Mouse (Mus musculus): Measurements from ENCODE around the gene Cog6. TPM values are rescaled to one million over a fixed set of nuclear protein-coding genes. Genes with fewer than 3 reads are reported as not detected.

Gene Cog6
- polyA plus RNA-seq, 1 experiment from 2014 or later, result 63.6 TPM

DNA sequence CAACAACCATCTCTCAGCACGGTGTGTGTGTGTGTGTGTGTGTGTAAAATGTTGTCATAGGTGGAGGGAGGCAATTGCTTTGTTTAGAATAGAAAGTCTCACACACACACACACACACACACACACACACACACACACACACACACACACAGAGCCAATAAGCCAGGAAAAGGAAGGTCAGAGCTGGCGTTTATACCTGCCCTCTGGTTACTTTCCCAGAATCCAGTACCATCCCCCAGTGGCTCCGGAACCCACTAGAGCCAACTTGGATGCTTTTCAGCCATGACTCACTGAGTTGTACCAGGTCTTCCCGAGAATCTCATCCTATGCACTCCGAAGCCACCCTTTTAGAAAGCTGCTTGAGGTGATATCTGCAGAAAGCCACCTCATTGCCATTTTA lies 78.6 kb downstream of the Cog6 start:
- Histone ChIP-seq H3K4me2 (no peak overlapping the region), H3K9ac (no peak overlapping the region), H3K4me1 (replicated peaks) (peaks cover 45% of the 10 kb centered on the region), H3K4me3 (no peak overlapping the region), H3K9me3 (replicated peaks) (no peaks in the 10 kb centered on the region), H3K27me3 (replicated peaks) (no peaks in the 10 kb centered on the region), H3K27ac (ENCODE audit: poor library complexity, severe bottlenecking) (no peak overlapping the region), H3K36me3 (no peaks in the 10 kb centered on the region)
- ATAC-seq (ENCODE audit: insufficient number of reproducible peaks, low FRiP score), result no peak
- WGBS, result 62% methylated on average over 5 of the region's 5 CpGs

DNA sequence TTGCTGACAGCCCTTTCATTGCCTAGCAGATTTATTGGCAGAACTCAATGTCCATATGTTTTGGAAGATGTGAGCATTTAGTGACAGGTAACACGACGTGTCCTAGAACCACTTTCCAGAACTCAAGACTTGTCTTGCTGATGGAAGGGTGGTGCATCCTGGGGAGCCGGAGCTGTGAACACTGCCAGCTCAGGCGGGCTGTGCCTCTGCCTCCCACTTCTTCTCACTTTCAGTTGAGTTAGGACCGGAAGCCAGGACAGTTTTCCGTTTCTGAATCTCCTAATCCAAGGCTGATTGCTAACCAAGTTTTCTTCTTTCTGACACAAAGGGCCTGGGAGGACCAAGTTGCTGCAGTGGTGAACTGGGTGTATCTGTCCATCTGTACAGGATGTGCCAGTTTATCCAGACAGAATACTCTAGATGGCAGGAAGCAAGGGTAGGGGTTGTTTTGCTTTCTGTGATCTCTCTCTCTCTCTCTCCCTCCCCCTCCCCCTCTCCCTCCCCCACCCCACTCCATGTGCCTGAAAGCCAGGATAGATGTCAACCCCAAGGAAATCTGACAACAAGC lies 79.2 kb downstream of the Cog6 start:
- Histone ChIP-seq H3K27me3 (replicated peaks) (no peaks in the 10 kb centered on the region), H3K9me3 (replicated peaks) (no peaks in the 10 kb centered on the region), H3K9ac (no peak overlapping the region), H3K36me3 (no peaks in the 10 kb centered on the region), H3K4me1 (replicated peaks) (peaks cover 39% of the 10 kb centered on the region), H3K4me3 (no peak overlapping the region), H3K27ac (ENCODE audit: poor library complexity, severe bottlenecking) (peak overlapping the region; percentile 44; the same call in 1 of the 2 replicates), H3K4me2 (no peak overlapping the region)
- WGBS, result 57% methylated on average over 6 of the region's 6 CpGs
- no peak for ATAC-seq (ENCODE audit: insufficient number of reproducible peaks, low FRiP score)

DNA sequence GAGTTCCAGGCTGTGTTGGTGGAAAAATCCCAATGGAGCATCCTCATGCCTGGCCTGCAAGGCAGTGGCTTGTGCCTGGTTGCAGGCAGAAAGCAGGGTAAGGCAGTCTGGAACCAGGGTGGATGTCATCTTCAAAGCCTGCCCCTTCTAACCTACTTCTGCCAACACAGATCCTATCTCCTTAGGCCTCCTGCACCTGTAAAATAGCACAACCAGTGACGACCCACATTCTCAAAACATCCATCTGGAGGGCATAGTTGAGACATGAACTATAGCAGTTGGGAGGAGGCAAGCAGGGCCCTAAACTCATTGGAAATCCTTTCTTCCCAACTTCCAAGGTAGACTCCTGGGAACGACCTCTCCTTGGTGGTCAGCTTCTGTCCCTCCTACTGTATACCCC lies 85.1 kb downstream of the Cog6 start:
- H3K4me1 ChIP-seq (replicated peaks), result no peaks in the 10 kb centered on the region
- H3K4me2 ChIP-seq, result no peak overlapping the region
- 74% methylated on average over 2 of the region's 2 CpGs for WGBS
- no peak overlapping the region for H3K27ac ChIP-seq (ENCODE audit: poor library complexity, severe bottlenecking)
- H3K9ac ChIP-seq, result no peak overlapping the region
- no peak for ATAC-seq (ENCODE audit: insufficient number of reproducible peaks, low FRiP score)
- no peak overlapping the region for H3K4me3 ChIP-seq
- H3K36me3 ChIP-seq, result no peaks in the 10 kb centered on the region
- no peaks in the 10 kb centered on the region for H3K9me3 ChIP-seq (replicated peaks)
- H3K27me3 ChIP-seq (replicated peaks), result no peaks in the 10 kb centered on the region

Other genes starting within 250 kb of the Cog6 start
- gene Lhfp, start 24.3 kb upstream of the Cog6 start, polyA plus RNA-seq (2016; fragmentation: Nextera tagmentation; extraction: Ambion mirVana), result 80.4 and 84.9 TPM in 2 replicates

All from heart, embryonic 12.5 days (tissue).